Mouse (Mus musculus): Measurements from ENCODE around the gene Ddc.

The Ddc gene

GRCm38 (mm10) chr11:11777246-11777645 lies 120.7 kb downstream of the Ddc start:
- no peak for DNase-seq

- DNase-seq: no peak
Observed at GRCm38 (mm10) chr11:11776822-11777174, 121.1 kb downstream of the Ddc start.

GRCm38 (mm10) chr11:11776071-11776821 lies 121.7 kb downstream of the Ddc start:
- no peak for DNase-seq

- DNase-seq: no peak
Observed at GRCm38 (mm10) chr11:11774893-11775292, 123.1 kb downstream of the Ddc start.

GRCm38 (mm10) chr11:11774384-11774783 lies 123.6 kb downstream of the Ddc start:
- no peak for DNase-seq

DNA sequence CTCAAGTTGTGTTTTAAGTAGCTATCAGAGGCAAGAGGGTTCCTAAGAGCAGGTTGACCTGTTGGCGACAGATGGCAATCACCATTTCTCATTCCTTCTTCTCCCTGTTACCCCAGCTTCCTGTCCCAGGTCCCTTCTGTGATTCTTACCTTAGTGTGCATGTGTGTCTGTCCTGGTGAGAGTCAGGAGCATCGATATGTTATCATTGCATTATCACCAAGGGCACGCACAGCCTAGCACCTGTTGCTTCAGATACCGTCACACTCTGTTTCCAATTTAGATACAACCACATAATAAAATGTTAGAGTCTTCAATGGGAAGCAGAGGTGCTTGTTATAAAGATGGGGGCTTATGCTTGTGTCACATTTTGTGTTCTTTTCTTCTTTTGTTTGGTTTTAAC lies 125.7 kb downstream of the Ddc start:
- DNase-seq: no peak

DNA sequence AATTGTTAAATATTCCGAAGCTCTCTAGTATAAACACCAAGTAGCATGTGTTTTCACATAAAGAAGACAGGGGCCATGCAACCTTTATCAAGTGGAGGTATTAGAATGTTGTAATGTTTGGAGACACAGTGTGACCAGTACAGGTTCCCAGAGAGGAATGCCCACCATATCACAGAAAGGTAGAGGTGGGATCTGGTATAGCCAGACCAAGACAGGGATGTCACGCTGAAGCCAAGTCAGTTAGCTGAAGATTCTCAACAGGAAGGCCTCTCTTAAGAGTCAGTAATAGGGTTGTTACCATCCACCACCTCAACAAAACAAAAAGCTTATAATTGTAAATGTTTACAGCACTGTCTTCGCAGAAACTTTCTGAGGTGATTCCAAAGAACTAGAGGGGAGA lies 127.3 kb downstream of the Ddc start:
- DNase-seq: no peak

DNA sequence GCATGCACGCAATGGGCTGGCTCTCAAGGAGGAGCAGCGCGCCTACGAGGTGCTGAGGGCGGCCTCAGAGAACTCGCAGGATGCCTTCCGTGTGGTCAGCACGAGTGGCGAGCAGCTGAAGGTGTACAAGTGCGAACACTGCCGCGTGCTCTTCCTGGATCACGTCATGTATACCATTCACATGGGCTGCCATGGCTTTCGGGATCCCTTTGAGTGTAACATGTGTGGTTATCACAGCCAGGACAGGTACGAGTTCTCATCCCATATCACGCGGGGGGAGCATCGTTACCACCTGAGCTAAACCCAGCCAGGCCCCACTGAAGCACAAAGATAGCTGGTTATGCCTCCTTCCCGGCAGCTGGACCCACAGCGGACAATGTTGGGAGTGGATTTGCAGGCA lies 128.7 kb downstream of the Ddc start:
- no peak for DNase-seq

DNA sequence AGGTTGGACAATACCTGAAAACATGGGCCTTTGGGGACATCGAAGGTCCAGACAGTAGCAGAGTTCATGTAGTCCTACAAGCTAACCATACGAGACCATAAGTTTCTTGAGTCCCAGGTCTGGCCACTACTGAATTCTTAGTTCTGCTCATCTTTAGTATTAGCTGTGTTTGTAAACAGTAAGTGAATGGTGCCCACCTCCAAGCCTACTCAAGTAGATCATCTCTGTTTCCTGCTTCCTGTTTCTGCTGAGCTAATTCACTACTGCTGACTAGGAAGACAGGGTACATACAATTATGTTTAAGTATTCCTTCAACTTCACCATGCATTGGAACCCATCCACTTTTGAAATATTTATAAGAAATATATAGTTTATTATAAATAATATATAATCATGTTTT lies 129.9 kb downstream of the Ddc start:
- DNase-seq: no peak

DNA sequence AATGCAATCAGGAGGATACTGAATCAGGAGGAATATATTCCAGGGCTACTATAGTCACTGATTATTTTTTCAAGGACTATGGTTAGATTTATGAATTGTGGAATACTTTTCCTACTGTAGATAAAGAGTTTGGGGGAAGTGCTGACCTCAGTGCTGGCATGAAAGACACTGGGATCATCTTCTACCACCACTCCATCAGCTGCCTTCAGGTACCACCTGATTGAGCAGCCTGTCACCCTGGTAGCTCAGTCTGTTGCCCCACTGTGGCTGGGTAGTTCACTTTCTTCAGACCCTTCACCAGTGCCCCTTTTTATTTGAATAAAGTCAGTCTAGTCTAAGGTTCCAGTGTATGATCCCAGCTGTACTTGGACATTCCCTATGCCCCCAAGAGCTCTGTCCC lies 131.2 kb downstream of the Ddc start:
- no peak for DNase-seq

GRCm38 (mm10) chr11:11766105-11766504 lies 131.8 kb downstream of the Ddc start:
- no peak for DNase-seq

GRCm38 (mm10) chr11:11765414-11765813 lies 132.5 kb downstream of the Ddc start:
- no peak for DNase-seq
